Mouse (Mus musculus) midbrain, embryonic 14.5 days (tissue): ENCODE data around the gene Tpcn1. TPM values are rescaled to one million over a fixed set of nuclear protein-coding genes. Genes with fewer than 3 reads are reported as not detected.

Source experiments
- ATAC-seq: fragments of 200-750 bp; cut with Nextera tagmentation; 2 replicates; pipeline ENCODE4 v1.8.0; 2017; ENCODE audit warnings: moderate number of reproducible peaks, moderate library complexity; ENCODE audit not compliant: low FRiP score, low TSS enrichment
- DNase-seq: peaks from one replicate; pipeline ENCODE4 v3.0.0-alpha.2; 2015
- H3K27ac ChIP-seq: fragments of 300-500 bp; sonication (generic); replicated peaks from 2 replicates; pipeline ENCODE4 v1.5.1; 2014; ENCODE audit warnings: mild to moderate bottlenecking, low read depth, low read length, moderate library complexity
- H3K27me3 ChIP-seq: fragments of 300-500 bp; sonication (generic); 2 replicates; pipeline ENCODE4 v1.6.1; 2014; ENCODE audit warnings: low read length, control low read depth, mixed read lengths; ENCODE audit not compliant: control insufficient read depth, insufficient read depth
- H3K36me3 ChIP-seq: fragments of 300-500 bp; sonication (generic); 2 replicates; pipeline ENCODE4 v1.6.1; 2014; ENCODE audit warnings: low read length, control low read depth; ENCODE audit not compliant: control insufficient read depth, insufficient read depth
- H3K4me1 ChIP-seq: fragments of 300-500 bp; sonication (generic); 2 replicates; pipeline ENCODE4 v1.6.1; 2014; ENCODE audit warnings: mild to moderate bottlenecking, antibody characterized with exemption, low read length, control low read depth; ENCODE audit not compliant: control insufficient read depth, insufficient read depth
- H3K4me2 ChIP-seq: fragments of 300-500 bp; sonication (generic); 2 replicates; pipeline ENCODE4 v1.6.1; 2014; ENCODE audit warnings: mild to moderate bottlenecking, low read length, moderate library complexity
- H3K4me3 ChIP-seq: fragments of 300-500 bp; sonication (generic); replicated peaks from 2 replicates; pipeline ENCODE4 v1.5.1; 2014; ENCODE audit warnings: low read depth, low read length
- H3K9ac ChIP-seq: fragments of 300-500 bp; sonication (generic); replicated peaks from 2 replicates; pipeline ENCODE4 v1.6.1; 2014; ENCODE audit warnings: mild to moderate bottlenecking, low read length, moderate library complexity
- H3K9me3 ChIP-seq: fragments of 300-500 bp; sonication (generic); 2 replicates; pipeline ENCODE4 v1.6.1; 2016; ENCODE audit warnings: low read length, control low read depth, mixed read lengths; ENCODE audit not compliant: control insufficient read depth
- WGBS: fragments of 180-500 bp; shearing (Covaris S2); extraction: QIAGEN DNeasy Blood & Tissue Kit; methylation state at CpG from one replicate; pipeline ENCODE4 v1.1.7; 2014; 5-methylcytosine and 5-hydroxymethylcytosine counted together
- polyA plus RNA-seq: library from polyadenylated mRNA; unstranded; fragments of >200 nt; fragmentation: Nextera tagmentation; extraction: Ambion mirVana; gene quantifications from 2 replicates; pipeline ENCODE4 v1.2.1, GENCODE M21; 2014

The Tpcn1 gene
- polyA plus RNA-seq, 1 experiment from 2014 or later, result 12.2 TPM

- Histone ChIP-seq H3K9ac (no peak overlapping the region), H3K4me2 (no peak overlapping the region), H3K9me3 (no peaks in the 10 kb centered on the region), H3K27ac (no peak overlapping the region), H3K4me3 (no peak overlapping the region), H3K36me3 (peaks cover 36% of the 10 kb centered on the region), H3K4me1 (no peaks in the 10 kb centered on the region), H3K27me3 (no peaks in the 10 kb centered on the region)
- no peak for DNase-seq
- 95% methylated on average over 5 of the region's 5 CpGs for WGBS
- ATAC-seq, result no peak
Observed at GRCm38 (mm10) chr5:120550673-120551072, 37.8 kb downstream of the Tpcn1 start.

GRCm38 (mm10) chr5:120550137-120550536 lies 38.3 kb downstream of the Tpcn1 start:
- Histone ChIP-seq H3K4me3 (no peak overlapping the region), H3K36me3 (peaks cover 34% of the 10 kb centered on the region), H3K9me3 (no peaks in the 10 kb centered on the region), H3K27ac (no peak overlapping the region), H3K4me1 (no peaks in the 10 kb centered on the region), H3K4me2 (no peak overlapping the region), H3K9ac (no peak overlapping the region), H3K27me3 (no peaks in the 10 kb centered on the region)
- WGBS, result 86% methylated on average over 5 of the region's 5 CpGs
- ATAC-seq (no peak), DNase-seq (no peak)

- Histone ChIP-seq H3K27ac (no peak overlapping the region), H3K36me3 (peaks cover 22% of the 10 kb centered on the region), H3K4me1 (no peaks in the 10 kb centered on the region), H3K9me3 (no peaks in the 10 kb centered on the region), H3K9ac (no peak overlapping the region), H3K4me3 (no peak overlapping the region), H3K4me2 (no peak overlapping the region), H3K27me3 (no peaks in the 10 kb centered on the region)
- DNase-seq, result no peak
- WGBS, result 81% methylated on average over 11 of the region's 11 CpGs
- ATAC-seq, result no peak
Observed at GRCm38 (mm10) chr5:120548236-120548850, 40.1 kb downstream of the Tpcn1 start.

GRCm38 (mm10) chr5:120536632-120537031 lies 51.8 kb downstream of the Tpcn1 start:
- no peak overlapping the region for H3K27ac ChIP-seq
- H3K4me1 ChIP-seq, result 0 out of 2 replicates have a peak, but pooled peaks cover 5% of the 10 kb centered on the region
- no peaks in the 10 kb centered on the region for H3K9me3 ChIP-seq
- no peak overlapping the region for H3K4me3 ChIP-seq
- no peak overlapping the region for H3K4me2 ChIP-seq
- peaks cover 15% of the 10 kb centered on the region; the same call in 1 of the 2 replicates for H3K36me3 ChIP-seq
- no peak overlapping the region for H3K9ac ChIP-seq
- ATAC-seq (no peak), DNase-seq (no peak)
- WGBS, result 52% methylated on average over 5 of the region's 5 CpGs
- H3K27me3 ChIP-seq, result no peaks in the 10 kb centered on the region

GRCm38 (mm10) chr5:120536046-120536445 lies 52.4 kb downstream of the Tpcn1 start:
- no peak overlapping the region for H3K4me3 ChIP-seq
- 76% methylated on average over 13 of the region's 13 CpGs for WGBS
- no peak overlapping the region for H3K9ac ChIP-seq
- ATAC-seq (no peak), DNase-seq (no peak)
- H3K9me3 ChIP-seq, result no peaks in the 10 kb centered on the region
- H3K27me3 ChIP-seq, result no peaks in the 10 kb centered on the region
- H3K4me1 ChIP-seq, result 0 out of 2 replicates have a peak, but pooled peaks cover 5% of the 10 kb centered on the region
- H3K36me3 ChIP-seq, result peaks cover 15% of the 10 kb centered on the region; the same call in 1 of the 2 replicates
- no peak overlapping the region for H3K4me2 ChIP-seq
- H3K27ac ChIP-seq, result no peak overlapping the region

GRCm38 (mm10) chr5:120534686-120535075 lies 53.8 kb downstream of the Tpcn1 start:
- Histone ChIP-seq H3K4me1 (0 out of 2 replicates have a peak, but pooled peaks cover 5% of the 10 kb centered on the region), H3K9me3 (no peaks in the 10 kb centered on the region), H3K4me3 (no peak overlapping the region), H3K4me2 (no peak overlapping the region), H3K27ac (peak overlapping the region; percentile 57), H3K9ac (no peak overlapping the region), H3K36me3 (peaks cover 11% of the 10 kb centered on the region; the same call in 1 of the 2 replicates), H3K27me3 (no peaks in the 10 kb centered on the region)
- WGBS, result 43% methylated on average over 2 of the region's 2 CpGs
- peak; percentile 36 for DNase-seq
- no peak for ATAC-seq

- no peaks in the 10 kb centered on the region for H3K27me3 ChIP-seq
- no peak overlapping the region for H3K4me2 ChIP-seq
- DNase-seq (peak; percentile 35), ATAC-seq (no peak)
- peak overlapping the region; percentile 57 for H3K27ac ChIP-seq
- 47% methylated on average over 15 of the region's 15 CpGs for WGBS
- H3K9ac ChIP-seq, result no peak overlapping the region
- no peaks in the 10 kb centered on the region for H3K9me3 ChIP-seq
- no peak overlapping the region for H3K4me3 ChIP-seq
- 0 out of 2 replicates have a peak, but pooled peaks cover 5% of the 10 kb centered on the region for H3K4me1 ChIP-seq
- H3K36me3 ChIP-seq, result 0 out of 2 replicates have a peak, but pooled peaks cover 8% of the 10 kb centered on the region
Observed at GRCm38 (mm10) chr5:120534071-120534685, 54.3 kb downstream of the Tpcn1 start.

GRCm38 (mm10) chr5:120531631-120532030 lies 56.8 kb downstream of the Tpcn1 start:
- Histone ChIP-seq H3K4me1 (0 out of 2 replicates have a peak, but pooled peaks cover 5% of the 10 kb centered on the region), H3K9me3 (no peaks in the 10 kb centered on the region), H3K4me2 (no peak overlapping the region), H3K27me3 (no peaks in the 10 kb centered on the region), H3K36me3 (no peaks in the 10 kb centered on the region), H3K4me3 (no peak overlapping the region), H3K27ac (no peak overlapping the region), H3K9ac (no peak overlapping the region)
- no peak for ATAC-seq
- 88% methylated on average over 8 of the region's 8 CpGs for WGBS
- DNase-seq, result no peak
